Mouse (Mus musculus): ENCODE results near the gene Cuedc1. TPM values are rescaled to one million over a fixed set of nuclear protein-coding genes. Genes with fewer than 3 reads are reported as not detected.
A peak's percentile ranks its signal among the peaks of the same experiment; 100 is the strongest.

Gene Cuedc1
- polyA plus RNA-seq (2014; fragmentation: Nextera tagmentation; extraction: Ambion mirVana) = 32.4 and 37.8 TPM in 2 replicates

DNA sequence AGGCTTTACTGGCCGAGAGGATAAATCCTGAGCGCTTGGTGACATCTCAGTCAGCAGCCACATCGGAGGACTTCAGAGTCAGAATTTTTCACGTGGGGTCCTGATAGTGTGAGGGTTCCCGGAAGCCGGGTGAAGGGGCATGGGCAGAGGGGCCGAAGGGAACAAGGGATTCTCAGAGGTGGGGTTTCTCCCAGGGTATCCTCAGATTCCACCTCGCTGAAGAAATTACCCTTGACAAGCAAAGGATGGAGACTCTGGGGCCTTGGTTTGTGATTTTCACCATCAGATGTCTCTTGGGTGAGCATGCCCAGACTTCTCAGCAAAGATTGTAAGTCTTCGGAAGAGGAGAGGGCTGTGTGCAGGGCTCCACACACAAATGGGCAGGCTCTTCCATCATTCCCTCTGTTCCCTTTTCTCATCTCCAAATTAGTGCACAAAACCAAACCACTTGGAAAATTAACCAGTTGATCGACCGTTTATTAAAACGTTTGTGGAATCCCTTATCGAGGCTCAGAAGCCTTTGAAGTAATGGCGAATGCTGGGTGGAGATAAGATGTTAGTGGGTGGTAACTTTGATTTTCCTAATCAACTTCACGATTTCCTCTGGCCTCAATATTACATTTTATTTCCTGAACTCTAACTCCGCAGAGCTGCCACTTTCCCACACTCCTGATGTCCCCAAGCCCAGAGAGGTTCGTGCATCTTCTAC is at the start of gene Cuedc1:
TSS of gene Cuedc1 (plus strand) at position 38 of the 709 bp plus-strand sequence.
- Histone ChIP-seq H3K4me1 (replicated peaks; ENCODE audit: control insufficient read depth, insufficient read depth, low read length) (peaks cover 33% of the 10 kb centered on the region), H3K9me3 (ENCODE audit: control insufficient read depth, low read length) (no peaks in the 10 kb centered on the region), H3K4me3 (replicated peaks; ENCODE audit: low read length) (peak within 1 kb of the TSS; percentile 93), H3K9ac (peak within 1 kb of the TSS; percentile 98), H3K4me2 (replicated peaks) (peak within 1 kb of the TSS; percentile 78), H3K27me3 (ENCODE audit: control insufficient read depth, insufficient read depth, low read length) (no peaks in the 10 kb centered on the region), H3K27ac (peak within 1 kb of the TSS; percentile 91), H3K36me3 (replicated peaks; ENCODE audit: control insufficient read depth, insufficient read depth) (no peaks in the 10 kb centered on the region)
- 25% methylated on average over 17 of the region's 17 CpGs for WGBS
- no peak for DNase-seq (ENCODE audit: low spot score)
- ATAC-seq (ENCODE audit: low FRiP score) = no peak

DNA sequence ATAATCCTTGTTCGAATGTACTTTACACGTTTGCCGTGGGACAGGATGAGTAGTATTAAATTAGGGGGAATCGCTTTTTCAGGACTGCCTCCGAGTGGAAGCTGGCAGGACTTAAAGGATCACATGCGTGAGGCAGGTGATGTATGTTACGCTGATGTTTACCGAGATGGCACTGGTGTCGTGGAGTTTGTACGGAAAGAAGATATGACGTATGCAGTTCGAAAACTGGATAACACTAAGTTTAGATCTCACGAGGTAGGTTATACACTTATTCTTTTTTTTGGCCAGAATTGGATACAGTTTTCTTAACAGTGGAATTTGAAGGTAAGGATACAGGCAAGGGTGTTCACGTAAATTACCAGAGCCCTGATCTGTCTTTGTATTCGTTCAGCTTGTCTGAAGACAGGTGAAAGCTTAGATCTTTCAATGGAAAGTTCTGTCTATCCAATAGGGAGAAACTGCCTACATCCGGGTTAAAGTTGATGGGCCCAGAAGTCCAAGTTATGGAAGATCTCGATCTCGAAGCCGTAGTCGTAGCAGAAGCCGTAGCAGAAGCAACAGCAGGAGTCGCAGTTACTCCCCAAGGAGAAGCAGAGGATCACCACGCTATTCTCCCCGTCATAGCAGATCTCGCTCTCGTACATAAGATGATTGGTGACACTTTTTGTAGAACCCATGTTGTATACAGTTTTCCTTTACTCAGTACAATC is 48.7 kb upstream of the Cuedc1 start:
- peaks cover 44% of the 10 kb centered on the region for H3K36me3 ChIP-seq (replicated peaks; ENCODE audit: control insufficient read depth, insufficient read depth)
- peak overlapping the region; percentile 100 for H3K4me3 ChIP-seq (replicated peaks; ENCODE audit: low read length)
- DNase-seq (ENCODE audit: low spot score) (no peak), ATAC-seq (ENCODE audit: low FRiP score) (no peak)
- H3K9me3 ChIP-seq (ENCODE audit: control insufficient read depth, low read length) = no peaks in the 10 kb centered on the region
- WGBS = 21% methylated on average over 26 of the region's 26 CpGs
- H3K9ac ChIP-seq = peak overlapping the region; percentile 99
- peaks cover 28% of the 10 kb centered on the region for H3K4me1 ChIP-seq (replicated peaks; ENCODE audit: control insufficient read depth, insufficient read depth, low read length)
- peak overlapping the region; percentile 68 for H3K4me2 ChIP-seq (replicated peaks)
- H3K27ac ChIP-seq = peak overlapping the region; percentile 98; the same call in 1 of the 2 replicates
- no peaks in the 10 kb centered on the region for H3K27me3 ChIP-seq (ENCODE audit: control insufficient read depth, insufficient read depth, low read length)

- DNase-seq (ENCODE audit: low spot score) (no peak), ATAC-seq (ENCODE audit: low FRiP score) (no peak)
- H3K9me3 ChIP-seq (ENCODE audit: control insufficient read depth, low read length) = no peaks in the 10 kb centered on the region
- H3K36me3 ChIP-seq (replicated peaks; ENCODE audit: control insufficient read depth, insufficient read depth) = peaks cover 45% of the 10 kb centered on the region
- peak overlapping the region; percentile 99 for H3K9ac ChIP-seq
- no peaks in the 10 kb centered on the region for H3K27me3 ChIP-seq (ENCODE audit: control insufficient read depth, insufficient read depth, low read length)
- peaks cover 28% of the 10 kb centered on the region for H3K4me1 ChIP-seq (replicated peaks; ENCODE audit: control insufficient read depth, insufficient read depth, low read length)
- no peak overlapping the region for H3K27ac ChIP-seq
- H3K4me2 ChIP-seq (replicated peaks) = peak overlapping the region; percentile 68
- peak overlapping the region; percentile 100 for H3K4me3 ChIP-seq (replicated peaks; ENCODE audit: low read length)
Observed at GRCm38 (mm10) chr11:88049732-88050131, 48.1 kb upstream of the Cuedc1 start.

GRCm38 (mm10) chr11:88052638-88053037 is 45.2 kb upstream of the Cuedc1 start:
- ATAC-seq (ENCODE audit: low FRiP score) (no peak), DNase-seq (ENCODE audit: low spot score) (no peak)
- WGBS = 80% methylated on average over 4 of the region's 4 CpGs
- Histone ChIP-seq H3K9me3 (ENCODE audit: control insufficient read depth, low read length) (no peaks in the 10 kb centered on the region), H3K4me3 (replicated peaks; ENCODE audit: low read length) (no peak overlapping the region), H3K9ac (no peak overlapping the region), H3K27me3 (ENCODE audit: control insufficient read depth, insufficient read depth, low read length) (no peaks in the 10 kb centered on the region), H3K27ac (no peak overlapping the region), H3K4me2 (replicated peaks) (no peak overlapping the region), H3K36me3 (replicated peaks; ENCODE audit: control insufficient read depth, insufficient read depth) (peaks cover 54% of the 10 kb centered on the region), H3K4me1 (replicated peaks; ENCODE audit: control insufficient read depth, insufficient read depth, low read length) (peaks cover 22% of the 10 kb centered on the region)

DNA sequence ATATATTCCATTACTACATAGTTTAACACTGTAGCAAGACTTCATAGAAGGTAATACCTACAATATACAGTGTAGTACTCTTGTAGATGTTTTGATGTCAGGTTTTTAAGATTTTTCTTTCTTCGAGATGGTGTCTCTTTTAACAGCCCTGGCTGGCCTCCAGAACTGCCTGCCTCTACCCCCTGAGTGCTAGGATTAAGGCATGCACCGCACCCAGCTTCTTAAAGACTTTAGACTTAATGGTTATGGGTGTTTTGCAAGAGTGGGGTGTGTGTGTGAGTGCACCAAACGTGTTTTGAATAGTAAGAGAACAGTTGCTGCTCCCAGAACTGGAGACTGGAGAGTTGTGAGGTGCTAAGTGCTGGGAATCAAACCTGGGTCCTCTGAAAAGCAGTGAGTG is 44.0 kb upstream of the Cuedc1 start:
- ATAC-seq (ENCODE audit: low FRiP score) (no peak), DNase-seq (ENCODE audit: low spot score) (no peak)
- no peaks in the 10 kb centered on the region for H3K27me3 ChIP-seq (ENCODE audit: control insufficient read depth, insufficient read depth, low read length)
- no peak overlapping the region for H3K27ac ChIP-seq
- H3K36me3 ChIP-seq (replicated peaks; ENCODE audit: control insufficient read depth, insufficient read depth) = peaks cover 53% of the 10 kb centered on the region
- H3K9ac ChIP-seq = no peak overlapping the region
- 65% methylated on average over 3 of the region's 3 CpGs for WGBS
- peaks cover 20% of the 10 kb centered on the region for H3K4me1 ChIP-seq (replicated peaks; ENCODE audit: control insufficient read depth, insufficient read depth, low read length)
- H3K4me2 ChIP-seq (replicated peaks) = no peak overlapping the region
- H3K9me3 ChIP-seq (ENCODE audit: control insufficient read depth, low read length) = no peaks in the 10 kb centered on the region
- H3K4me3 ChIP-seq (replicated peaks; ENCODE audit: low read length) = no peak overlapping the region

DNA sequence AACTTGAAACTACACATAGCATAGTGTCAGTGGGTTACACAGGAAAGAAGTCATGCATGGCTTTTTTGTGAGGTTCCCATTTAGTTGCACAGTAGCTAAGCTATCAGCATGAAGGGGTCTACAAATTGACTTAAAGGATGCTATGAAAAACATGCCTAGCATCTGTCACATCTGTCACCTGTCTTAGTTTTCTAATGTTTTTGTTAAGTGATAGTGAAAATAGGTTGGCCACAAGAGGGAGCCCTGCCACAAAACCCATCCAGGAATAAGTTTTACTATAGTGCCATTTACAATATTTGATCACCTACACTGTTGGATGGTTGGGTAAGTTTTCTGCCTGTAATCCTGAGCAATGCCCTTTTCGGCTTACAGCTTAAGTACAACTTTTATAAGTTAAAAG is 43.3 kb upstream of the Cuedc1 start:
- Histone ChIP-seq H3K9me3 (ENCODE audit: control insufficient read depth, low read length) (no peaks in the 10 kb centered on the region), H3K36me3 (replicated peaks; ENCODE audit: control insufficient read depth, insufficient read depth) (peaks cover 45% of the 10 kb centered on the region), H3K9ac (no peak overlapping the region), H3K4me1 (replicated peaks; ENCODE audit: control insufficient read depth, insufficient read depth, low read length) (peaks cover 13% of the 10 kb centered on the region), H3K27ac (no peak overlapping the region), H3K4me2 (replicated peaks) (no peak overlapping the region), H3K4me3 (replicated peaks; ENCODE audit: low read length) (no peak overlapping the region), H3K27me3 (ENCODE audit: control insufficient read depth, insufficient read depth, low read length) (no peaks in the 10 kb centered on the region)
- ATAC-seq (ENCODE audit: low FRiP score) (no peak), DNase-seq (ENCODE audit: low spot score) (peak; percentile 68)
- 74% methylated on average over 1 of the region's 1 CpGs for WGBS

- no peak overlapping the region for H3K4me3 ChIP-seq (replicated peaks; ENCODE audit: low read length)
- peaks cover 33% of the 10 kb centered on the region for H3K36me3 ChIP-seq (replicated peaks; ENCODE audit: control insufficient read depth, insufficient read depth)
- DNase-seq (ENCODE audit: low spot score) (no peak), ATAC-seq (ENCODE audit: low FRiP score) (no peak)
- H3K27ac ChIP-seq = no peak overlapping the region
- H3K4me2 ChIP-seq (replicated peaks) = no peak overlapping the region
- WGBS = 92% methylated on average over 2 of the region's 2 CpGs
- no peak overlapping the region for H3K9ac ChIP-seq
- H3K27me3 ChIP-seq (ENCODE audit: control insufficient read depth, insufficient read depth, low read length) = no peaks in the 10 kb centered on the region
- peaks cover 4% of the 10 kb centered on the region; the same call in 1 of the 2 replicates for H3K4me1 ChIP-seq (replicated peaks; ENCODE audit: control insufficient read depth, insufficient read depth, low read length)
- H3K9me3 ChIP-seq (ENCODE audit: control insufficient read depth, low read length) = no peaks in the 10 kb centered on the region
Observed at GRCm38 (mm10) chr11:88055777-88056176, 42.1 kb upstream of the Cuedc1 start.

DNA sequence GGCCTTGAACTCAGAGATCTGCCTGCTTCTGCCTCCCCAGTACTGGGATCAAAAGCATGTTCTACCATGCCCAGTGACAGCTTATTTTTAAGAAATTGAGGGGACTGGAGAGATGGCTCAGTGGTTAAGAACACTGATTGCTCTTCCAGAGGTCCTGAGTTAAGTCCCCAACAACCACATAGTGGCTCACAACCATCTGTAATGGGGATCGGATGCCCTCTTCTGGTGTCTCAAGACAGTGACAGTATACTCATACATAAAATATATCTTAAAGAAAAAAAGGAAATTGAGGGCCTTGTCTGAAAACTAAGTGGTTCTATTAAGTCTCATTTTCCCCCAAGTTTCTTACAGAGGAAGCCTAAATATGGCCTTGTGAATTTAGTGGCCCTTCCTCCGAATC is 40.1 kb upstream of the Cuedc1 start:
- H3K4me3 ChIP-seq (replicated peaks; ENCODE audit: low read length) = no peak overlapping the region
- H3K4me2 ChIP-seq (replicated peaks) = no peak overlapping the region
- no peak overlapping the region for H3K27ac ChIP-seq
- no peaks in the 10 kb centered on the region for H3K9me3 ChIP-seq (ENCODE audit: control insufficient read depth, low read length)
- no peak overlapping the region for H3K9ac ChIP-seq
- ATAC-seq (ENCODE audit: low FRiP score) (no peak), DNase-seq (ENCODE audit: low spot score) (no peak)
- H3K4me1 ChIP-seq (replicated peaks; ENCODE audit: control insufficient read depth, insufficient read depth, low read length) = no peaks in the 10 kb centered on the region
- peaks cover 19% of the 10 kb centered on the region for H3K36me3 ChIP-seq (replicated peaks; ENCODE audit: control insufficient read depth, insufficient read depth)
- WGBS = 76% methylated on average over 2 of the region's 2 CpGs
- no peaks in the 10 kb centered on the region for H3K27me3 ChIP-seq (ENCODE audit: control insufficient read depth, insufficient read depth, low read length)

DNA sequence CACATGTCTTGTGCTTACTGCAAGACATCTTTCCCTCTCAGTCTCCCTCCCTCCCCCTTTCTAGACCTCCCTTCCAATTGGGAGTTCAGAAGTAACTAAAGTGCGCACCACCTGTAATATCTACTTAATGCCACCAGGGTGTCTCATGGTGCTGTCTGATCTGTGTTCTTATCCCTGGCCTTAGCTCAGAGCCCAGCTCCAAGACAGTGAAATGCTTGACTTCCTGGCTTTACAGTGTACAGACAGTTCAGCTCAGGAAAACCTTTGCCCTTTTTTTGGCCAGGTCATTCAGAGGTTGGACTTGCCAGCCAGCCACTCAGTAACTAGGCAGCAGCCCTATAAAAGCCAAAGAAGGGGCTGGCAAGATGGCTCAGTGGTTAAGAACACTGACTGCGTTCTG is 38.7 kb upstream of the Cuedc1 start:
- ATAC-seq (ENCODE audit: low FRiP score) (peak; percentile 79), DNase-seq (ENCODE audit: low spot score) (peak; percentile 72)
- WGBS = 45% methylated on average over 2 of the region's 2 CpGs
- Histone ChIP-seq H3K9me3 (ENCODE audit: control insufficient read depth, low read length) (no peaks in the 10 kb centered on the region), H3K27me3 (ENCODE audit: control insufficient read depth, insufficient read depth, low read length) (no peaks in the 10 kb centered on the region), H3K9ac (no peak overlapping the region), H3K4me2 (replicated peaks) (no peak overlapping the region), H3K36me3 (replicated peaks; ENCODE audit: control insufficient read depth, insufficient read depth) (peaks cover 11% of the 10 kb centered on the region), H3K27ac (no peak overlapping the region), H3K4me3 (replicated peaks; ENCODE audit: low read length) (no peak overlapping the region), H3K4me1 (replicated peaks; ENCODE audit: control insufficient read depth, insufficient read depth, low read length) (no peaks in the 10 kb centered on the region)

Measured in hindbrain, embryonic 14.5 days (tissue).